Mouse (Mus musculus): Measurements from ENCODE around the gene Gm10720. TPM values are rescaled to one million over a fixed set of nuclear protein-coding genes. Genes with fewer than 3 reads are reported as not detected.
"Not testable (repeated sequence)": the region's sequence is repeated elsewhere in the genome, so short reads cannot be mapped to it uniquely, and the experiment has no call there.

The Gm10720 gene
- polyA plus RNA-seq, 1 experiment from 2014 or later, result not detected

- DNase-seq; H3K36me3 ChIP-seq (replicated peaks; ENCODE audit: insufficient read depth, low read length); H3K9ac ChIP-seq (replicated peaks); H3K4me3 ChIP-seq (ENCODE audit: low read depth, low read length); H3K4me2 ChIP-seq (ENCODE audit: low read depth, low read length); H3K27ac ChIP-seq (ENCODE audit: low read depth); H3K4me1 ChIP-seq (ENCODE audit: insufficient read depth); H3K27me3 ChIP-seq (ENCODE audit: insufficient read depth, low read length); ATAC-seq; H3K9me3 ChIP-seq (ENCODE audit: low read length): not testable (repeated sequence)
- 54% methylated on average over 15 of the region's 16 CpGs for WGBS (ENCODE audit: insufficient replicate concordance)
Observed at GRCm38 (mm10) chr9:3023985-3024648, 8.7 kb downstream of the Gm10720 start.

DNA sequence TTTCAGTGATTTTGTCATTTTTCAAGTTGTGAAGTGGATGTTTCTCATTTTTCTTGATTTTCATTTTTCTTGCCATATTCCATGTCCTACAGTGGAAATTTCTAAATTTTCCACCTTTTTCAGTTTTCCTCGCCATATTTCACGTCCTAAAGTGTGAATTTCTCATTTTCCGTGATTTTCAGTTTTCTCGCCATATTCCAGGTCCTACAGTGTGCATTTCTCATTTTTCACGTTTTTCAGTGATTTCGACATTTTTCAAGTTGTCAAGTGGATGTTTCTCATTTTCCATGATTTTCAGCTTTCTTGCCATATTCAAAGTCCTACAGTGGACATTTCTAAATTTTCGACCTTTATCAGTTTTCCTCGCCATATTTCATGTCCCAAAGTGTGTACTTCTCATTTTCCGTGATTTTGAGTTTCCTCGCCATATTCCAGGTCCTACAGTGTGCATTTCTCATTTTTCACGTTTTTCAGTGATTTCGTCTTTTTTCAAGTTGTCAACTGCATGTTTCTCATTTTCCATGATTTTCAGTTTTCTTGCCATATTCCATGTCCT lies 9.5 kb downstream of the Gm10720 start, which contains the start of gene Gm10717:
Gene Gm10717, plus strand, starts transcription at position 506 of the 556 bp plus-strand sequence.
- not testable (repeated sequence) for H3K27ac ChIP-seq (ENCODE audit: low read depth); DNase-seq; H3K4me3 ChIP-seq (ENCODE audit: low read depth, low read length); H3K9me3 ChIP-seq (ENCODE audit: low read length); H3K36me3 ChIP-seq (replicated peaks; ENCODE audit: insufficient read depth, low read length); H3K9ac ChIP-seq (replicated peaks); ATAC-seq; H3K27me3 ChIP-seq (ENCODE audit: insufficient read depth, low read length); H3K4me2 ChIP-seq (ENCODE audit: low read depth, low read length); H3K4me1 ChIP-seq (ENCODE audit: insufficient read depth)
- WGBS (ENCODE audit: insufficient replicate concordance), result 69% methylated on average over 12 of the region's 12 CpGs

- H3K4me2 ChIP-seq (ENCODE audit: low read depth, low read length); H3K27me3 ChIP-seq (ENCODE audit: insufficient read depth, low read length); H3K4me3 ChIP-seq (ENCODE audit: low read depth, low read length); H3K27ac ChIP-seq (ENCODE audit: low read depth); H3K9ac ChIP-seq (replicated peaks); H3K9me3 ChIP-seq (ENCODE audit: low read length); ATAC-seq; H3K36me3 ChIP-seq (replicated peaks; ENCODE audit: insufficient read depth, low read length); DNase-seq; H3K4me1 ChIP-seq (ENCODE audit: insufficient read depth): not testable (repeated sequence)
- 61% methylated on average over 4 of the region's 6 CpGs for WGBS (ENCODE audit: insufficient replicate concordance)
Observed at GRCm38 (mm10) chr9:3025653-3026052, 10.2 kb downstream of the Gm10720 start.

- not testable (repeated sequence) for H3K4me2 ChIP-seq (ENCODE audit: low read depth, low read length); DNase-seq; H3K9me3 ChIP-seq (ENCODE audit: low read length); H3K27me3 ChIP-seq (ENCODE audit: insufficient read depth, low read length); H3K4me3 ChIP-seq (ENCODE audit: low read depth, low read length); H3K36me3 ChIP-seq (replicated peaks; ENCODE audit: insufficient read depth, low read length); H3K27ac ChIP-seq (ENCODE audit: low read depth); ATAC-seq; H3K4me1 ChIP-seq (ENCODE audit: insufficient read depth); H3K9ac ChIP-seq (replicated peaks)
- 61% methylated on average over 5 of the region's 5 CpGs for WGBS (ENCODE audit: insufficient replicate concordance)
Observed at GRCm38 (mm10) chr9:3026136-3026535, 10.7 kb downstream of the Gm10720 start.

GRCm38 (mm10) chr9:3026741-3027140 lies 11.3 kb downstream of the Gm10720 start:
- H3K4me3 ChIP-seq (ENCODE audit: low read depth, low read length); H3K27me3 ChIP-seq (ENCODE audit: insufficient read depth, low read length); H3K4me2 ChIP-seq (ENCODE audit: low read depth, low read length); H3K4me1 ChIP-seq (ENCODE audit: insufficient read depth); H3K27ac ChIP-seq (ENCODE audit: low read depth); H3K36me3 ChIP-seq (replicated peaks; ENCODE audit: insufficient read depth, low read length); DNase-seq; H3K9me3 ChIP-seq (ENCODE audit: low read length); H3K9ac ChIP-seq (replicated peaks); ATAC-seq: not testable (repeated sequence)
- WGBS (ENCODE audit: insufficient replicate concordance), result 64% methylated on average over 9 of the region's 9 CpGs

- not testable (repeated sequence) for H3K4me3 ChIP-seq (ENCODE audit: low read depth, low read length); H3K36me3 ChIP-seq (replicated peaks; ENCODE audit: insufficient read depth, low read length); ATAC-seq; H3K27ac ChIP-seq (ENCODE audit: low read depth); H3K4me2 ChIP-seq (ENCODE audit: low read depth, low read length); H3K4me1 ChIP-seq (ENCODE audit: insufficient read depth); H3K9ac ChIP-seq (replicated peaks); H3K9me3 ChIP-seq (ENCODE audit: low read length); H3K27me3 ChIP-seq (ENCODE audit: insufficient read depth, low read length)
- 70% methylated on average over 9 of the region's 9 CpGs for WGBS (ENCODE audit: insufficient replicate concordance)
- peak; percentile 27 for DNase-seq
Observed at GRCm38 (mm10) chr9:3027200-3027599, 11.7 kb downstream of the Gm10720 start.

DNA sequence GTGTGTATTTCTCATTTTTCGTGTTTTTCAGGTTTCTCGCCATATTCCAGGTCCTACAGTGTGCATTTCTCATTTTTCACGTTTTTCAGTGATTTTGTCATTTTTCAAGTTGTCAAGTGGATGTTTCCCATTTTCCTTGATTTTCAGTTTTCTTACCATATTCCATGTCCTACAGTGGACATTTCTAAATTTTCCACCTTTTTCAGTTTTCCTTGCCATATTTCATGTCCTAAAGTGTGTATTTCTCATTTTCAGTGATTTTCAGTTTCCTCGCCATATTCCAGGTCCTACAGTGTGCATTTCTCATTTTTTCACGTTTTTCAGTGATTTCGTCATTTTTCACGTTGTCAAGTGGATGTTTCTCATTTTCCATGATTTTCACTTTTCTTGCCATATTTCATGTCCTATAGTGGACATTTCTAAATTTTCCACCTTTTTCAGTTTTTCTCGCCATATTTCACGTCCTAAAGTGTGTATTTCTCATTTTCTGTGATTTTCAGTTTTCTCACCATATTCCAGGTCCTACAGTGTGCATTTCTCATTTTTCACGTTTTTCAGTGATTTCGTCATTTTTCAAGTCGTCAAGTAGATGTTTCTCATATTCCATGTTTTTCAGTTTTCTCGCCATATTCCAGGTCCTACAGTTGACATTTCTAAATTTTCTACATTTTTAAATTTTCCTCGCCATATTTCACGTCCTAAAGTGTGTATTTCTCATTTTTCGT lies 14.0 kb downstream of the Gm10720 start:
- H3K9me3 ChIP-seq (ENCODE audit: low read length); H3K36me3 ChIP-seq (replicated peaks; ENCODE audit: insufficient read depth, low read length); H3K27ac ChIP-seq (ENCODE audit: low read depth); H3K27me3 ChIP-seq (ENCODE audit: insufficient read depth, low read length); ATAC-seq; DNase-seq; H3K4me3 ChIP-seq (ENCODE audit: low read depth, low read length); H3K9ac ChIP-seq (replicated peaks); H3K4me1 ChIP-seq (ENCODE audit: insufficient read depth); H3K4me2 ChIP-seq (ENCODE audit: low read depth, low read length): not testable (repeated sequence)
- 62% methylated on average over 11 of the region's 16 CpGs for WGBS (ENCODE audit: insufficient replicate concordance)

DNA sequence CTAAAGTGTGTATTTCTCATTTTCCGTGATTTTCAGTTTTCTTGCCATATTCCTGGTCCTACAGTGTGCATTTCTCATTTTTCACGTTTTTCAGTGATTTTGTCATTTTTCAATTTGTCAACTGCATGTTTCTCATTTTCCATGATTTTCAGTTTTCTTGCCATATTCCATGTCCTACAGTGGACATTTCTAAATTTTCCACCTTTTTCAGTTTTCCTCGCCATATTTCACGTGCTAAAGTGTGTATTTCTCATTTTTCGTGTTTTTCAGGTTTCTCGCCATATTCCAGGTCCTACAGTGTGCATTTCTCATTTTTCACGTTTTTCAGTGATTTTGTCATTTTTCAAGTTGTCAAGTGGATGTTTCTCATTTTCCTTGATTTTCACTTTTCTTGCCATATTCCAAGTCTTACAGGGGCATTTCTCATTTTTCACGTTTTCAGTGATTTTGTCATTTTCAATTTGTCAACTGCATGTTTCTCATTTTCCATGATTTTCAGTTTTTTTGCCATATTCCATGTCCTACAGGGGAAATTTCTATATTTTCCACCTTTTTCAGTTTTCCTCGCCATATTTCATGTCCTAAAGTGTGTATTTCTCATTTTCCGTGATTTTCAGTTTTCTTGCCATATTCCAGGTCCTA lies 15.3 kb downstream of the Gm10720 start:
- H3K4me2 ChIP-seq (ENCODE audit: low read depth, low read length); H3K36me3 ChIP-seq (replicated peaks; ENCODE audit: insufficient read depth, low read length); H3K27me3 ChIP-seq (ENCODE audit: insufficient read depth, low read length); H3K4me1 ChIP-seq (ENCODE audit: insufficient read depth); H3K9ac ChIP-seq (replicated peaks); ATAC-seq; H3K27ac ChIP-seq (ENCODE audit: low read depth); H3K4me3 ChIP-seq (ENCODE audit: low read depth, low read length); H3K9me3 ChIP-seq (ENCODE audit: low read length): not testable (repeated sequence)
- peak; percentile 65 for DNase-seq
- 81% methylated on average over 2 of the region's 10 CpGs for WGBS (ENCODE audit: insufficient replicate concordance)

GRCm38 (mm10) chr9:3034299-3034698 lies 18.8 kb downstream of the Gm10720 start, which contains the start of gene Gm17535:
TSS of gene Gm17535 (plus strand) at chr9:3034599.
- WGBS (ENCODE audit: insufficient replicate concordance), result no CpG with 5 or more reads among the region's 8 CpGs
- H3K9ac ChIP-seq (replicated peaks); ATAC-seq: not testable (repeated sequence)

More at GRCm38 (mm10) chr9:3034299-3034698, 18.8 kb downstream of the Gm10720 start, which contains the start of gene Gm17535:
- H3K4me1 ChIP-seq (ENCODE audit: insufficient read depth); H3K27me3 ChIP-seq (ENCODE audit: insufficient read depth, low read length); H3K27ac ChIP-seq (ENCODE audit: low read depth); H3K9me3 ChIP-seq (ENCODE audit: low read length); H3K36me3 ChIP-seq (replicated peaks; ENCODE audit: insufficient read depth, low read length); H3K4me3 ChIP-seq (ENCODE audit: low read depth, low read length); H3K4me2 ChIP-seq (ENCODE audit: low read depth, low read length); DNase-seq: not testable (repeated sequence)

Data from liver, postnatal 0 days (tissue).